Mouse (Mus musculus) layer of hippocampus, postnatal 36 days (tissue): ENCODE measurements around the gene Plekhh3. TPM values are rescaled to one million over a fixed set of nuclear protein-coding genes. Genes with fewer than 3 reads are reported as not detected.
"Not testable (repeated sequence)": the region's sequence is repeated elsewhere in the genome, so short reads cannot be mapped to it uniquely, and the experiment has no call there.

Source experiments
- DNase-seq, 2 experiments: peaks; one replicate each; pipeline ENCODE4 v3.0.0; 2022
- total RNA-seq, 2 experiments: library from RNA; stranded (reverse); gene quantifications; 2 replicates each; pipeline ENCODE4 v1.2.3; 2021

Gene Plekhh3
- total RNA-seq, 2 experiments from 2014 or later: 12.5 to 14.8 TPM

DNA sequence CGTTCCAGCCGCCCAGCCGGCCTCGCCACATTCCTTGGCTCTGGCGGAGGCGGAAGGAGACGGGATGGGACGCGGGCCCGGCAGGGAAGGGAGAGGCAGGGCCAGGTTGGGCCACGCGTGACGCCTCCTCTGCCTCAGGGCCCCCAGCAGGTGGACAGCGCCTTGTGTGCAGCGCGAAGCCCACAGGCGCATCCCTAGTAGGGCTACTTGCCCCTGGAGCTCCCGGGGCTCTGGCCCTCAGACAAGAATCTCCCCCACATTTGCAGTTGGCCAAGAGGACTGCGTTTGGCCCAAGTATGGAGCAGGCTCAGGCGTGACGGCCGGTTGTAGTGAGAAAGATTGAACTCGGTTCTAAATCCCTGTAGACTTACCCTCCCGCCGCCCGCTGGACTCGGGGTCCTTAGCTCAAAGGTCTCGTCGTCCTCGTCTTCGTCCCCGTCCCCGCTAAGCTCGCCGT lies 769 bp downstream of the Plekhh3 start, which contains the start of gene Cntnap1:
TSS of gene Cntnap1 (plus strand) at position 170 of the 457 bp plus-strand sequence.
- no peak for DNase-seq

- DNase-seq: no peak
Measured at GRCm38 (mm10) chr11:101169301-101170107, 1.6 kb downstream of the Plekhh3 start.

- DNase-seq: no peak
Measured at GRCm38 (mm10) chr11:101168301-101168980, 2.7 kb downstream of the Plekhh3 start.

DNA sequence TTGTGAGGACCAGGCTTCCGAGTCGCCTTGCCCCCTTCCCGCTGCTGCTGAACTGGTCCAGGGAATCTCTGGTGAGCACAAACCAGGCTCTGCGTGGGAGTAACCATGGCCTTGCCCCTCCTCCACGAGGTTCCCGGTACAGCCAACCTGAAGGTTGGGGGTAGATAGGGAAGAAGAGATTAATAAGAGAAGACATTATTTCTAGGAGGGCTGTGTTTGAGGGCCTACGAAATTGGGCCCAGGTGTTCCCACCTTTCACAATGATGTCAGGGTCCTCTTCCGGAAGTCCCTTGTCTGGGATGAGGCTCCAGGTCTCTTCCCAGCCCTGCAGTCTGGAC lies 3.2 kb downstream of the Plekhh3 start:
- no peak for DNase-seq

GRCm38 (mm10) chr11:101167211-101167962 lies 3.8 kb downstream of the Plekhh3 start:
- no peak for DNase-seq

DNA sequence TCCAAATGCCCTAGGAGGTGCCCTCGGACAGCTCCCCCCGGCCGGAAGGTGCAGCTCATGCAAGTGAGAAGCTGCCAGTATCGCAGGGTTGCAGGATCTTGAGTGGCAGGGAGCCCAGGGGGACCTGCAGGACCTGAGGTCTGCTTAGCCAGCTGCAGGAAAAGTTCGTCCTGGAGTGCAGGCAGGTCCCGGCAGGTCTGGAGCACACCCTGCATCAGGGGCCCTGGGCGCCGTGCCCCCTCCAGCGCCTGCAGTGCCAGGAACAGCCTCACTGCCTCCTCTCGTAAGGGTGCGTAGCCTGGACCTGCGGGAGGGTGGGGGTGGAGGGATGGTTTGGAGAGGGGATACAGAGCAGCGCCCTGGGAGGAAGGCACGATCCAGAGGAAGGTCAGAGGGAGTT lies 4.8 kb downstream of the Plekhh3 start:
- DNase-seq: no peak

GRCm38 (mm10) chr11:101164677-101165580 lies 6.2 kb downstream of the Plekhh3 start:
- no peak for DNase-seq

GRCm38 (mm10) chr11:101164351-101164665 lies 6.8 kb downstream of the Plekhh3 start:
- DNase-seq: no peak

DNA sequence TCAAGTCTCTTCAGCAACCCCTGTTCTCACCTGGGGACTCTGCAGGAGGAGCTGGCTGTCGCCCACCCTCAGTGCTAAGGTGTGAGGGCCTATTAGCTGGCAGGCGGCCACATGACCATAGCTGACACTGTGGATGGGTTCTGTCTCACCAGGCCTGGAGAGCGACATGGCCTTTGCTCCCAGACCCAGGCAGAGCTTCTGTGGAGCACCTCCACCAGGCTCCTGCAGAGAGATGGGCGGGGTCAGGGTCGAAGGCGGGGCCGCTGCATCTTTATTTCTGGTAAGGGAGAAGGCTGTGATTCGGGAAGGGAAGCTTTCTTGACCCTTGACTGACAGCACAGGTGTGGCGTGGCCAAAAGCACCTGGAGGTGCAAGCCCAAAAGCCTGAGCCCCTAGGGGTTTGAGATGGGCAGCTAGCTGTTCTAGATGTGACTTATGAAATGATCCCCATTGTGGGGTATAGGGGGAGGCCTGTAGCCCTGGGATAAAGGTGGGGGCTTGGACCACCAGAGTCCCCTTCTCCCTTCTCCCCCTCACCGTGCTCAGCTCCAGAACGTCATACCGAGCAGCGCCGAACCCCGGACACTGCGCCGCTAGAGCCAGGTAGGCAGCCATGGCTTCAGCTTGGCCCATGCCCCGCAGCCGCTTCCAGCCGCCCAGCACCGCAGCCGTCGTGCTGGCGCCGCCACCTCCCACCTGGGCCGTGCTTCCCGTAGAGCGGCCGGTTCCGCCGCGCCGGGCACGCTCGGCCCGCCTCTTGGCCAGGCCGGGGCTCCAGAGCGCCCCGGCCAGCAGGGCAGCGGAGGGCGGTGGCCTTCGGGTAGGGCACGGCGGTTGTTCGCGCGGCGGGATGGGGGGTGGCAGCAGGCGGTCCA lies 7.4 kb downstream of the Plekhh3 start:
- DNase-seq: no peak

GRCm38 (mm10) chr11:101162772-101163171 lies 8.4 kb downstream of the Plekhh3 start:
- no peak for DNase-seq

DNA sequence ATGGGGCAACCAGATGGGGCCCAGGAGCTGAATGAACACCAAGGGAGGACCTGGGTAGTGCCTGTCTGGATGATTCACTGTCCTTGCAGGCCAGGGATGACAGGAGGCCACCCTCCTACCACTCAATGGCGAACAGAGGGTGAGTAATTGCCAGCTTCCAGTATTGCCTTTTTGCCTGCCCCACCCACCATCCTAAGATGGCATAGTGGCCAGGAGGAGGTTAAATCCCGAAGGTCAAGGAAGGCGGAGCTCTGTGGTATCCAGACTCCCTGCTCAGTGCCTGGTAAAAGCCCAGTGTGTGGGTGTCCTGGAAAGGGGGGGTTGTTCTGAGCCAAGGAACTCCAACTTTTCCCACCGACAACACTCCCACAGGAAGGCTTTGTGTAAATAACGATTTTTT lies 8.8 kb downstream of the Plekhh3 start:
- DNase-seq: no peak

DNA sequence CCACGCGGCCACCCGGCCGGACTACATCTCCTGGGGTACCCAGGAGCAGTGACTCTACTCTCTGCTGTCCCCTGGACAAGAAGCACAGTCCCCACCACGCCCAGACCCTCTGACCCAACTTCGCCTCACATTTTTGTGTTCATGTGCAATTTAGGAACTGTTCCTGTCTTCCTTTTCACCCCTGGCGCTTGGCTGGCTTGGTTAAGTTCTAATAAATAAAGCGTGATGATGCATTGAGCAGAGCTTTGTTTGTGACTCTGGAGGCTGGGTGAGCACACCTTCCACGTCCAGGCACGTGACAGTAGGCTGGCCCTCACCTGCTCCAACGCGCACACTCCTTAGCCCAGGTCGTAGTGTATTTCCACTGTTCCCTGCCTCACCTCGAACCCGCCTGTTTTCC lies 9.6 kb downstream of the Plekhh3 start:
- no peak for DNase-seq

- not testable (repeated sequence) for DNase-seq
Measured at GRCm38 (mm10) chr11:101160981-101161505, 10.1 kb downstream of the Plekhh3 start.

DNA sequence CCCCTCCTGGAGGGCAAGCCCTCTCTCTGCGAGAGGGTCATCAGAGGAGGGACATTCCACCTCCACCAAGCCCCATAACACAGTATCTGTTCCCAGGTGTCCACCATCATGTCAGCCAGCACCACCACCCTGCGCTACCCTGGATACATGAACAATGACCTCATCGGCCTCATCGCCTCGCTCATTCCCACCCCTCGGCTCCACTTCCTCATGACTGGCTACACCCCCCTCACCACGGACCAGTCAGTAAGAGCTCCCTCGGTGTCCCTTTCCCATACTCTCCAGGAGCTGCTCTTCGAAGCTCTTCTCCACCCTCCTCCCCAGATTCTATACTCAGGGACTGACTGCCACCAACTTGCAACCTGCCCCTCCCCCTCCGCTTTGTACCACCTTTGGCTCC lies 11.0 kb downstream of the Plekhh3 start:
- not testable (repeated sequence) for DNase-seq

- peak; percentile 74 to 81 for DNase-seq
Measured at GRCm38 (mm10) chr11:101155728-101156371, 15.3 kb downstream of the Plekhh3 start, which contains the start of gene Tubg2. Gene Tubg2, plus strand, starts transcription at chr11:101155907.

GRCm38 (mm10) chr11:101155151-101155550 lies 16.0 kb downstream of the Plekhh3 start:
- no peak for DNase-seq

- no peak for DNase-seq
Measured at GRCm38 (mm10) chr11:101154648-101155047, 16.5 kb downstream of the Plekhh3 start.

DNA sequence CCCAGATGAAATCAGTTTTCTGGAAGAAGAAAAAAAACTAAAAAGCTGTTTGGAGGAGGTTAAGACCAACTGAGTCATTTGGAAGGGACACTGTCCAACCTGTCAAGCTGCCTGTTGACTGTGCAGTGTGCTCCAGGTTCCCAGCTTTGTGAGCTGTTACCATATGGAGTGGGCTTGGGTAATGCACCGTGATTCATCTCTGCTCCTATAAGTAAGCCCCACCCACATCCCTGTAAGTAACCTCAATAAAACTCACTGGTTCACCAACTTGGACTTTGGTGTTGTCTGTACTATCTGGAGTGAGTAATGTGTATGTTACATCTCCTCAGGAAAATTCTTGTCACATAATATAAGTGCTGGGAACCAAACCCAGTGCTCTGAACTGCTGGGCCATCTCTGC lies 18.3 kb downstream of the Plekhh3 start:
- DNase-seq: no peak

- DNase-seq: no peak
Measured at GRCm38 (mm10) chr11:101151063-101151462, 20.1 kb downstream of the Plekhh3 start.
